In genomic region chr19:22884357-22884756, GRCm38 (mm10) we compare ENCODE assay signal across 8 mouse cellular contexts.
DNase-seq lines count a peak whose midpoint lies in the region; ATAC-seq and TF ChIP-seq lines count a peak whose summit lies in the region.

No protein-coding gene starts in this region.

- 46% methylated on average over 11 of the region's 11 CpGs for WGBS in hindbrain, embryonic 15.5 days
- 50% methylated on average over 11 of the region's 11 CpGs for WGBS in midbrain, embryonic 11.5 days

- peak overlapping the region; percentile 51; the same call in 1 of the 2 replicates for H3K4me3 ChIP-seq in gastrocnemius, adult 2 months
- H3K4me3 ChIP-seq in hindbrain, embryonic 15.5 days, result no peak overlapping the region
- no peak overlapping the region for H3K4me3 ChIP-seq in midbrain, embryonic 11.5 days (ENCODE audit: low read depth, low read length)

- H3K4me1 ChIP-seq in hindbrain, embryonic 15.5 days (replicated peaks), result no peaks in the 10 kb centered on the region; the same call in 1 of the 2 replicates
- H3K4me1 ChIP-seq in midbrain, embryonic 11.5 days (ENCODE audit: control insufficient read depth, insufficient read depth, low read length), result no peaks in the 10 kb centered on the region

- H3K36me3 ChIP-seq in hindbrain, embryonic 15.5 days, result no peaks in the 10 kb centered on the region
- no peaks in the 10 kb centered on the region for H3K36me3 ChIP-seq in midbrain, embryonic 11.5 days (ENCODE audit: control insufficient read depth, insufficient read depth, low read length)

- intact Hi-C loops in gastrocnemius, adult 2 months (cut with DNase I), result loop anchor here (1.0 to 5.0 kb wide), 2 partner anchors 332 to 547 kb away; no protein-coding TSS in a partner anchor

- H3K27me3 ChIP-seq in hindbrain, embryonic 15.5 days, result peaks cover 5% of the 10 kb centered on the region; the same call in 1 of the 2 replicates
- H3K27me3 ChIP-seq in midbrain, embryonic 11.5 days (ENCODE audit: control insufficient read depth, insufficient read depth, low read length), result no peaks in the 10 kb centered on the region

- H3K4me2 ChIP-seq in hindbrain, embryonic 15.5 days, result peak overlapping the region; percentile 53
- H3K4me2 ChIP-seq in midbrain, embryonic 11.5 days, result peak overlapping the region; percentile 41; the same call in 1 of the 2 replicates

- DNase-seq in gastrocnemius, adult 2 months, result no peak
- no peak for DNase-seq in gastrocnemius, postnatal 25 days
- DNase-seq in A20 (ENCODE audit: low read depth, low spot score), result peak; percentile 4
- peak; percentile 89 to 91 for DNase-seq in cerebellum, postnatal 25 days
- DNase-seq in midbrain, embryonic 11.5 days (ENCODE audit: low spot score, missing footprints), result peak; percentile 88
- no peak for DNase-seq in thymus, postnatal 4 days
- no peak for DNase-seq in spleen, postnatal 36 days (ENCODE audit: low spot score in 2 of 2)

- ATAC-seq in hindbrain, embryonic 15.5 days (ENCODE audit: low FRiP score, low read depth), result peak; percentile 84
- peak; percentile 78; the same call in 1 of the 2 replicates for ATAC-seq in midbrain, embryonic 11.5 days (ENCODE audit: low FRiP score)

- no peak for TF ChIP-seq CTCF in gastrocnemius, adult 2 months (IDR thresholded peaks at IDR 0.05)

- H3K9me3 ChIP-seq in hindbrain, embryonic 15.5 days, result no peaks in the 10 kb centered on the region
- H3K9me3 ChIP-seq in midbrain, embryonic 11.5 days (ENCODE audit: control insufficient read depth, low read length), result no peaks in the 10 kb centered on the region

- no peak overlapping the region for H3K27ac ChIP-seq in gastrocnemius, adult 2 months
- 0 out of 2 replicates have a peak overlapping the region, but pooled peaks have one; percentile 51 for H3K27ac ChIP-seq in hindbrain, embryonic 15.5 days (replicated peaks)
- H3K27ac ChIP-seq in midbrain, embryonic 11.5 days (ENCODE audit: low read depth, low read length), result no peak overlapping the region

- no peak overlapping the region for H3K9ac ChIP-seq in hindbrain, embryonic 15.5 days
- no peak overlapping the region for H3K9ac ChIP-seq in midbrain, embryonic 11.5 days (ENCODE audit: low read length)

Comparison
In these comparisons a context has a peak if more than half of its experiments do, and no peak if none do; other contexts are left out.
1. DNase-seq: peak in A20 (single experiment), cerebellum, postnatal 25 days (2 of 2) and midbrain, embryonic 11.5 days (single experiment); none in gastrocnemius, adult 2 months (single experiment), gastrocnemius, postnatal 25 days (single experiment), thymus, postnatal 4 days (single experiment) and spleen, postnatal 36 days (0 of 2).